Mouse (Mus musculus) embryonic facial prominence, embryonic 10.5 days (tissue): ENCODE measurements at regions not wholly inside any gene's neighbourhood (a gene's known extent, or its start where the extent isn't known, plus 50 kb on each side); places are given as distances from the start of the nearest gene placed in this dataset. TPM values are rescaled to one million over a fixed set of nuclear protein-coding genes. Genes with fewer than 3 reads are reported as not detected.

Experiments
- DNase-seq: peaks from one replicate; pipeline ENCODE4 v3.0.0-alpha.2; 2017; ENCODE audit warnings: low spot score
- H3K27ac ChIP-seq: fragments of 300-500 bp; sonication (generic); replicated peaks from 2 replicates; pipeline ENCODE4 v1.5.1; 2016; ENCODE audit warnings: mild to moderate bottlenecking
- H3K27me3 ChIP-seq: fragments of 300-500 bp; sonication (generic); replicated peaks from 2 replicates; pipeline ENCODE4 v1.6.1; 2016; ENCODE audit warnings: low read depth, mild to moderate bottlenecking; ENCODE audit not compliant: poor library complexity, severe bottlenecking
- H3K36me3 ChIP-seq: fragments of 300-500 bp; sonication (generic); replicated peaks from 2 replicates; pipeline ENCODE4 v1.6.1; 2016; ENCODE audit warnings: mild to moderate bottlenecking, moderate library complexity
- H3K4me1 ChIP-seq: fragments of 300-500 bp; sonication (generic); 2 replicates; pipeline ENCODE4 v1.6.1; 2016
- H3K4me3 ChIP-seq: fragments of 300-500 bp; sonication (generic); 2 replicates; pipeline ENCODE4 v1.5.1; 2016; ENCODE audit warnings: mild to moderate bottlenecking, moderate library complexity
- H3K9me3 ChIP-seq: fragments of 300-500 bp; sonication (generic); 2 replicates; pipeline ENCODE4 v1.6.1; 2016; ENCODE audit warnings: mild to moderate bottlenecking
- WGBS: fragments of 180-500 bp; shearing (Covaris S2); methylation state at CpG from one replicate; pipeline ENCODE4 v1.1.7; 2016; 5-methylcytosine and 5-hydroxymethylcytosine counted together
- microRNA counts: library from miRNA; unstranded; fragments of <30 nt; microRNA quantifications from one replicate; lab custom pipeline; 2017
- microRNA-seq: library from miRNA; unstranded; fragments of <30 nt; microRNA quantifications from one replicate; pipeline ENCODE4, GENCODE M21; 2017

- WGBS = 26% methylated on average over 3 of the region's 3 CpGs
- DNase-seq = peak; percentile 22
- H3K27ac ChIP-seq = no peak overlapping the region; the same call in 1 of the 2 replicates
- H3K4me3 ChIP-seq = no peak overlapping the region
- no peaks in the 10 kb centered on the region for H3K36me3 ChIP-seq
- H3K27me3 ChIP-seq = no peaks in the 10 kb centered on the region
- peaks cover 14% of the 10 kb centered on the region for H3K4me1 ChIP-seq
- no peaks in the 10 kb centered on the region for H3K9me3 ChIP-seq
Measured at GRCm38 (mm10) chr11:28648916-28649315, 64.8 kb upstream of the Ccdc85a start.

GRCm38 (mm10) chr11:28639081-28639480 lies 55.0 kb upstream of the Ccdc85a start:
- no peak for DNase-seq

GRCm38 (mm10) chr11:28636752-28637151 lies 52.6 kb upstream of the Ccdc85a start:
- Histone ChIP-seq H3K4me1 (peaks cover 10% of the 10 kb centered on the region), H3K27ac (no peak overlapping the region), H3K9me3 (no peaks in the 10 kb centered on the region), H3K4me3 (no peak overlapping the region), H3K36me3 (no peaks in the 10 kb centered on the region), H3K27me3 (no peaks in the 10 kb centered on the region)
- no peak for DNase-seq
- WGBS = 65% methylated on average over 3 of the region's 3 CpGs

More at GRCm38 (mm10) chr11:28639081-28639480, 55.0 kb upstream of the Ccdc85a start:
- Histone ChIP-seq H3K27ac (no peak overlapping the region), H3K36me3 (no peaks in the 10 kb centered on the region), H3K4me1 (peaks cover 2% of the 10 kb centered on the region; the same call in 1 of the 2 replicates), H3K27me3 (no peaks in the 10 kb centered on the region), H3K9me3 (no peaks in the 10 kb centered on the region), H3K4me3 (no peak overlapping the region)
- 100% methylated on average over 1 of the region's 1 CpGs for WGBS

MicroRNAs in the stretch of these regions (microRNA counts, 519-probe panel; counts per million panel counts)
- 188 counts per million, percentile 57 among the panel's probes with 10 or more counts for microRNA mmu-miR-216a (lab: Ali Mortazavi, UCI)
- 1,707 counts per million, percentile 60 among the panel's probes with 10 or more counts for microRNA mmu-miR-216b (lab: Ali Mortazavi, UCI)
- 188 counts per million, percentile 57 among the panel's probes with 10 or more counts for microRNA mmu-miR-217 (lab: Ali Mortazavi, UCI)

Small RNAs in the stretch of these regions (microRNA-seq; reads per million reads assigned to microRNA genes)
- gene Mir216a (36.0 reads per million, percentile 38 among the genes with 10 or more reads in this experiment), gene Mir216b (not detected), gene Mir216c (not detected), gene Mir217 (136 reads per million, percentile 52 among the genes with 10 or more reads in this experiment)
